Mouse (Mus musculus) left cerebral cortex, adult 9 months (tissue): ENCODE measurements around the gene Glce.

Experiments used
- DNase-seq, 2 experiments: peaks; one replicate each; pipeline ENCODE4 v3.0.0; 2022; ENCODE audit warnings: low spot score in 2 of 2

Gene Glce

DNA sequence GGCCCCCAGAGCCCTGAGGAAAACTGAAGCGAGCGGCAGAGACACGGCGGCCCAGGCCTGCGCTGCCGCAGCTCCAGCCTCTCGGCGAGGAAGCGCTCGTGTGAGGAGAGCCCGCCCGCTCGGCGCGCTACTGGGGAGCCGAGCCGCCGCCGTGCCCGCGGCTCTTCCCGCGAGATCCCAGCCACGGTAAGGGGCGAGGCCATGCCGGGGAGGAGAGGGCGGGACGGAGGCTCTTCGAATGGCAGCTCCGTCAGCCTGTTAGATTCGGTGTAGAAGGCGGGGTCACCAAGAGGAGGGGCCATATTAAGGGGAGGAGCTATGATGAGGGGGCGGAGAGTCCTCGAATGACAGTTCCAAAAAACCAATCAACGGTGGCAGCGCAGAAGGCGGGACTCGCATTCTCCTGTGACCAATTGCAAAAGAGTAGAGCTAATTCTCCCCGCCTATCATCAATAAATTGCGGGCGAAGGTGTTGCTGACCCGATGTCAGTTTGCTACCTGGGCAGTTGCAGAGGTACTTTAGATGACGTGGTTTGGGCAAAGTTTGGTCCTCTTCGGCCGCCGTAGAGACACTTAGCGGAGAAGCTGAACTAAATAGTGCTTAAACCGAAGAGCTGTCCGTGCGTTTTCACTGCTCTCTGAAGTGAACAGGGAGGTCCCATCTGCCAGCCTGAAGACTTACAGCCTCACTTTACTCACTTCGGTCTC is at the start of gene Glce:
Gene Glce, minus strand, starts transcription at position 148 of the 708 bp plus-strand sequence.
- peak; percentile 97 to 99 for DNase-seq

DNA sequence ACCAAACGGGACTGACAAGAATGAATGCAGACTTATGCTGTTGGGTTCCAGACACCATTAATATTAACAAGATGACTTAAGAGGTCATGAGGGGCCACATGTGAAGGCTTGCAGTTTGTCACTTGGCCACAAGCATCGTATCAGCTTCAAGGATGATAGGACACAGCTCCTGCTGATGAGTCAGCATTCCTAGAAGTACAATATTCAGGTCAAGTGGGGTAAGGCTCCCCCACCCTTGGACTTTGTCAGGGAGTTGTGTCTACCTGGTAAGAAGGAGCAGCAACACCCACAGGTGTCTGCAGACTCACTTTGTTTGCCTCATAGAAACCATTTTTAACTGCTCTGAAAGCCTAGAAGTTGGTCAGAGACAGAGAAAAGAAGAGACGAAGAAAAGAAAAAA is 49.8 kb upstream of the Glce start:
- no peak for DNase-seq

DNA sequence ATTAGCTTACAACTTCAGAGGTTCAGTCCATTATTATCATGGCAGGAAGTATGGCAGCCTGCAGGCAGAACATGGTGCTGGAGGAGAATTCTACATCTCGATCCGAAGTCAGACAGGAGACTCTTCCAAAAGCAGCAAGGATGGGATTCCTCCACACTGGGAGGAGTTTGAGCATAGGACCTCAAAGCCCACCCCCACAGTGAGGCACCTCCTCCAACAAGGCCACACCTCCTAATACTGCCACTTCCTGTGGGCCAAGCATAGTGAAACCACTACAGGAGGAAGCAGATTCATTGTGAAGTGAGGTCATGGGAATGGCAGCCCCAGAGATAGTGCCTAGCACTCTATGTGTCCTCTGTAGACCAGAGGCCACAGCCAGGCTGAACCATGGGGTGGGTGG is 48.5 kb upstream of the Glce start:
- no peak for DNase-seq

DNA sequence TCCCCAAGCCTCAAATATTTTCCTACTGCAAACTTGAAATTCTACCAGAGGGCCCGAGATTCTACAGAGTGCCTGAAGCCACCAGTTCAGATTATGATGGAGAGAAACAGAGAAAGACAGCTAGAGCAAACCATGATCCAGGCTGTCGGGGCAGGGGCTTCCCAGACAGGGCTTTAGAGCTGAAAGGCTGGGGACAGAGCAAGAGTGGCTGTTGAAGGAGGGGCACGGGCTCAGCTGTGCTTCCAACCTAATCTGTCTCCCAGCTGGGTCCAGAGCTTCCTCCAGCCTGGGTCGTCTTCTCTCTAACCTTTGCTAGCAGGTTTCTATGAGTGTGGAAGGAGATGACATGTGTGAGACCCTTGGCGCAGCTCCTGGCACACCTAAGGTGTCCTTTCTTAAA is 44.2 kb upstream of the Glce start:
- no peak for DNase-seq

DNA sequence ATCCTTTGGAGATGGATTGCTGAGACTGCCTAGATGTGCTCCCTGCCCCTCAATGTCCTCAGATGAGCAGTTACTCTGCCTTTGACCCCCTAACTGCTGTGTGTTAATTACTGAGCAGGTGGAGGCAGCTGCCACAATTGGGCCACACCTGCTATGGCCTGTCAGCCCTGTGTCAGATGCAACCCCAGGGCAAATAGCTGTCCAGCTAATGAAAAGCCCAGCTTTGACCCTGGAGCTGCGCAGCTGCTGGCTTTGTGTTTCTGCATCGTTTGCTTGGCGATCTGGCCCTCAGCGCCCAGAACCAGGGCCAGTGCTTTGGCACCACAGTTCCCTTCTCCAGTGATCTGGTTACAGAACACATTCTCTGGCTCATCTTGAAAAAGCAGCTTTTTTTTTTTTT is 43.7 kb upstream of the Glce start:
- no peak for DNase-seq

DNA sequence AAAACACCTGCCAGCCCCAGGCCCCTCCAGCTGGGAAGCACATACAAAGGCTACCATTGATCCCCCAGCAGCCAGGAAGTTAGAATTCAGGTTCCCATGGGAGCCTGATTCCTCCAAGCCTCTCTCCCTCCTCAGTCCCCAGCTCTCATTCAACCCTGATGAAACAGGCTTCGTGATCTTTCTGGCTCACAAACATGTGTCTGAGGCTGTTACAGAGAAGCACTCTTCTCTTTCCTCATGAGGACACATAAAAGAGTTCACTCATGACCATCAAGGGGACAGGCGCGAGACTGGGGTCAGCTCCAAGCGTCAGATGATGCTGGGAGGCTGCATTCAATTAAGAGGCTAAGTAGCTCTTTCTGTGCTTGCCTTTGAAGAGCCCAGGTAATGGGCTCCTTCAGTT is 40.4 kb upstream of the Glce start:
- DNase-seq: no peak

DNA sequence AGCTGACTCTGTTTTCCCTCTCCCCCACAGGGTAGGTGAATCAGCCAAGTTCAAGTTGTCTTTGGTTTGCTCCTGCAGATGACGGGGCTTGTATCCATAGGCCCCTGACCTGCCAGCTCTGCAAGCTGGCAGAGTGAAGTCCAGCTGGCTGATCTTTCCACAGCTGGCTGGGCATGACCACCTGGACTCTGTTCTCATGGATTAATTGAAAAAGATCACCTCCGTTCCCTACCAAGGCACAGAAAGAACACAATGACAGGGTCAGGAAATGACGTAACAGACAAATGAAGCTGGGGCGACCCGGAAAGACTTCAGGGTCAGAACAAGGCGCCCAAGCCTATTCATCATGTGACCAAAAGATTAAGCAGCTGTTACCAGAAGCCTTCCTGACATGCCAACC is 38.3 kb upstream of the Glce start:
- no peak for DNase-seq

DNA sequence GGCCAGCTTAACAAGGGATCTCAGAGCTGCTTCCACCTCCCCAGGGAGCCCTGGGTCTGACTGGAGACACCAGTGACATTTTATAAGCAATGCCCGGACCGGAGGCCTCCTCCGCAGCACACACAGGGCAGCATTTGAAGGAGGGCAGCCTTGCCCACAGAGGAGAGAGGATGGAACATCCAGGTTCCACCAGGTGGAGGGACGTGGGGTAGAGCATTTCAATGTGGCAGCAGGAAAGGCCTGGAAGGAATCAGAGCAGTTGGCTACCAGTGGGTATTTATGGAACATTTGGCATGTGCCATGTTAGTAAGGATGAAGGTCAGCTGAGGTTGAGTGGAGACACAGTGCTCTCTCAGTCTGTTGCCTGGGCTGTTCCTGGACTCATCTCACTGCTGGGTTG is 36.3 kb upstream of the Glce start:
- no peak for DNase-seq

DNA sequence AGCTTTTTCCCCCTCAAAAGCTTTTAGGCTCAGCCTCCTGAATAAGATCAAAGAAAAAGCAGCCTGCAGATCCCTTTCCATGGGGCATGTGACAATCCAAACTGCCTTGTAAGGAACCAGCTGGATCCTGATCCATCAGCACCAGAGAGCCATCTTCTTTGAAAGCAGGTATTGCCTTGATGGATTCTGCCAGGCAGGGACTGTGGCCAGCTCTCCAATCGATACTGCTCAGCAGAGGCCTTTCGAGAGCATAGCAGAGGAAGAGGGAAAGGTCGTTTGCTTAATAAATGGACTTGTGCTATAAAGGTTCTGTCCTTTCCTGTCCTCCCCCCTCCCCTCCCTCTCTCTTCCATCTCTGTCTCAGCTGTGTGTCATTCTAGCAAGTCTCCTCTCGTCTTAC is 33.4 kb upstream of the Glce start:
- DNase-seq: no peak

DNA sequence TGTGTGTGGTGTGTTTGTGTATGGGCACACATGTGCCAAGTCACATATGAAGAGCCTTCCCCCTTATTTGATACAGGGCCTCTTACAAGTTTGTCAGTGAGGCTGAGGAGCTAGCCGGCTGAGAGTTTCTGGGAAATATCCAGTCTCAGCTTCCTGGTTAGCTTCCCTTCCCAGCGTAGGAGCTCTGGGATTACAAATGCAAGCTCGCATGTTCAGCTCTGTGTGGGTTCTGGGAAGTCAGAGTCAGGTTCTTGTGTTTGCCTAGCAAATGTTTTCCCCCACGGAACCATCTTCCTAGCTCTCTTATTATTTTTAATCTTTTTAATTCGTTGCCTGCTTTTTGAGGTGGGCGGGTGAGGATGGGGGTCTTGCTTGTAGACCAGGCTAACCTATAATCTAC is 32.9 kb upstream of the Glce start:
- peak in 1 of 2 experiments; percentile 26 for DNase-seq

DNA sequence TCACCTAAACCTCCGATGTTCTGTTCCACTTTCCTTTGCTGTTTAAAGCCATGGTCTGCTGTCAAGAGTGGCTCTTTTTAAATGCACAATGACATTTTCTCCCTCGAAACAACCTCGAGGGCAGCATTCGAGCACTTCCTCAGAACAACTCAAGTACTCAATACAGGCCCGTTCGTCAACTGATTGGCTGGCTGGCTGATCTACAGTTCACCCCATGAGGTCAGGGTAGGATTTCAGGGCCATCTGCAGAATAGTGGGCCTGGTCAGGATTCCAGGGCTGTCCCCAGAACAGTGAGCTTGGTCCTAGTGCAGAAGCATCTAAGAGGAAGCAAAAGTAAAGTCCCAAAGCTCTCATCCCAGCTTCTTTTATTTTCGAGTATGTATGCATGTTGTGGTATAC is 32.5 kb upstream of the Glce start:
- no peak for DNase-seq

DNA sequence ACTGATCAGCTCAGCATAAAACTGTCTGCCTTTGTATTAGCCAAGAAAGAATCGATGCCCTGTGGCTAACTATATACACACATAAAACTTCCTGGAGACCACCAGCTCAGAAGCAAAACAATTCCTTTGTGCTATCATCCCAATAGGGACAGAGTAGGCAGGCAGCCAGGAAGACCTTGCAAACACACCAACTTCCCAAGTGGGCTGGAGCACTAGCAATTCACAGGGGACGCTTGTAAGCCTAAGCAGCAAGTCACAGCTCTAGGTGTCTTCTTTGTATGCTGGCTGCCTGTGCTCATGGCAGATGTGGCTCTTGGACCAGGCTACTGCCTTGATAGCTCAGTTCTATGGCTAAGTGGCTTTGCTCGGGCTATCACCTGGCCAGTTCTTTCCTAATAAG is 32.1 kb upstream of the Glce start:
- no peak for DNase-seq

DNA sequence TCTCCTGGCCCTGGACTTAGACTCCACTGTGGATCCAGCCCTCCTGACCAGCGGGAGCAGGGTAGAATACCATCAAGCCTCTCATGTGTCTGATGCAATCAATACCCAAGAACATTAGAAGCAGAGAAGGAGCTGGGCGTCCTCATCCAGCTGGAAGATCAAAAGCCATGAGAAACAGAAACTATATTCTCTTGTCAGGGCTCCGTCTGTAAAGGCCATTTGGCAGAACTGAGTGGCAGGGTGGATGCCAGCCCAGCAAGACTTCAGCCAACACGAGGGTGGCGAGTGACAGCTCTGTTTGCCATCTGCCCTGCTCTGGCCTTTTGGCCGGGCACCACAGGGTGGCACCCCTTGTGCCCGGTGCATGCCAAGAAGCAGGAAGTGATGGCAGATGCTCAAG is 30.8 kb upstream of the Glce start:
- no peak for DNase-seq

DNA sequence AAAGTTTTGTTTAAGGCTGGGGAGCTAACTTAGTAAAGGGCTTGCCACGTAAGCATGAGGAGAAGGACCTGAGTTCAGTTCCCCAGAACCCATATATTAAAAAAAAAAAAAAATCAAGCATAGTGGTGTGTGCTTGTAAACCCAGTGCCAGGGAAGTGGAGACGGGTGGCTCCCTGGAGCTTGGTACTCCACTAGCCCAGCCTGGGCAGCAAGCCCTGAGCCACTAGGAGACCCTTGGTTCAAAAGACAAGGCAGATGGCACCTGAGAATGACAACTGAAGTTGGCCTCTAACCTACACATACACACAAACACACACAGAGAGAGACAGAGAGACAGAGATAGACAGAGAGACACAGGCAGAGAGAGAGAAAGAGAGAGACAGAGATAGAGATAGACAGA is 30.1 kb upstream of the Glce start:
- no peak for DNase-seq

DNA sequence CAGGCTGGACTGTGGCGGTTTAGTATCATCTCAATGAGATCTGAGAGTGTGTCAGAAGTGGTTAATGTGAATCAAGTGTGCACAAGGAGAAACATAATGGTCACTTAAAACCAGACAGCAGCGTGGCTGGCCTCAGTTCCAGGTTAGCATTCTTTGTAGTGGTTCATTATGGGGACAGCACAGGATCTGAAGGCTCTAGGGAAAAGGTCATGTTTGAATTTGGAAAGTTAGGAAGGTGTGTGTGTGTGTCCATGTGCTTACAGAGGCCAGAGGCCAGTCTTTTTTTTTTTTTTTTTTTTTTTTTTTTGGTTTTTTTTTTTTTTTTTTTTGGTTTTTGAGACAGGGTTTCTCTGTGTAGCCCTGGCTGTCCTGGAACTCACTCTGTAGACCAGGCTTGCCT is 22.7 kb upstream of the Glce start:
- DNase-seq: no peak

DNA sequence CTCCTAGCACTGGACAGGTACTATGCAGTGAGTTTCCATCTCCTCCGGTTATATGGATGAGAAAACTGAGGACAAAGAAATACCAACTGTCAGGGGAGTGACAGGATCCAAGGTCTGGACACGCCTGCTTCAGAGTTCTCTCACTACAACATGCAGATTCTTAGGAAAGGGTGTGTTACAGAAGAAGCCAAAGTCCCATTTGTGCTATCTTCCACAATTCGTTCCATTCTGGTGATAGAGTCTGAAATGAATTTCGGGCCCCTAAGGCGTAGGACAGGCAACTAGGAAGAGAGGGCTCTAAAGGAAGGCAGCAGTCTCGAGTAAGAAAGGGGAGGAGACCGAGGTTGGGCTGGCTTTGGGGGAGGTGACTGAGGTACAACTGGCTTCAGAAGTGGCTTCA is 21.0 kb upstream of the Glce start:
- no peak for DNase-seq

DNA sequence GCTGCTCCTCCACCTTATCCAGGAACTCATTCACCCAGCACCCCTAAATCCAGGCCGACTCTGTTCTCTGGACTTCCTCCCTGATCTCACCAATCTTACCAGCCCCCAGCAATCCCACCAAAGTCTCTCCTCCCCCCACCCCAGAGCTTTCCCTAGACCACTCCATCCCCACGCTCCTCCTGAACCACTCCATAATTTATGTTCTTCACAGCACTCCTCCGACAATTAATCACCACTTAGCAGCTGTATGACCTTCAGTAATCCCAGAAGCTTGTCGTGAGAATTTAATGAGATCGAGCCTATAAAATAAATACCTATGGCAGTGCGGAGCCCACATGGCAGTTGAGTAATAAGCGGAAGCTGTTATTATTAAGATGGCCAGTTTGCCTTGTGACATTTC is 16.6 kb upstream of the Glce start:
- no peak for DNase-seq

DNA sequence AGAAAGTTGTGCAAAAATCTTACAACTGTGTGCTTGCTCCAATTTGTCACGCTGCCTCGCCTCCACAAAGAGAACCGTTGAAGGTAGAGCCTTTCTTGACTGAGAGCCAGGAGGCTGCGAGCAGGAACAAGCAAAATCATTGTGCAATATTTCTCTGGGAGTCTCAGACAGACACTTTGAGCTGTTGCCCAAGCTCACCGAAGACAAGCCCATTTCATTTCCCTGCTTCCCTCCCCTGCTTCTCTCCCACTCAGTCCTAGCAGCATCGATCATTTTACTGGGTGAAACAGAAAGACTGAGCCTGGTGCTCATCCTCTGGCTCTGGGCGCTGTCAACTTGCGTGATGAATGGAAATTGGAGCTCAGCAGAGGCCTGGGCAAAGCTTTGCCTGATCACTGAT is 14.8 kb upstream of the Glce start:
- peak; percentile 61 to 76 for DNase-seq

DNA sequence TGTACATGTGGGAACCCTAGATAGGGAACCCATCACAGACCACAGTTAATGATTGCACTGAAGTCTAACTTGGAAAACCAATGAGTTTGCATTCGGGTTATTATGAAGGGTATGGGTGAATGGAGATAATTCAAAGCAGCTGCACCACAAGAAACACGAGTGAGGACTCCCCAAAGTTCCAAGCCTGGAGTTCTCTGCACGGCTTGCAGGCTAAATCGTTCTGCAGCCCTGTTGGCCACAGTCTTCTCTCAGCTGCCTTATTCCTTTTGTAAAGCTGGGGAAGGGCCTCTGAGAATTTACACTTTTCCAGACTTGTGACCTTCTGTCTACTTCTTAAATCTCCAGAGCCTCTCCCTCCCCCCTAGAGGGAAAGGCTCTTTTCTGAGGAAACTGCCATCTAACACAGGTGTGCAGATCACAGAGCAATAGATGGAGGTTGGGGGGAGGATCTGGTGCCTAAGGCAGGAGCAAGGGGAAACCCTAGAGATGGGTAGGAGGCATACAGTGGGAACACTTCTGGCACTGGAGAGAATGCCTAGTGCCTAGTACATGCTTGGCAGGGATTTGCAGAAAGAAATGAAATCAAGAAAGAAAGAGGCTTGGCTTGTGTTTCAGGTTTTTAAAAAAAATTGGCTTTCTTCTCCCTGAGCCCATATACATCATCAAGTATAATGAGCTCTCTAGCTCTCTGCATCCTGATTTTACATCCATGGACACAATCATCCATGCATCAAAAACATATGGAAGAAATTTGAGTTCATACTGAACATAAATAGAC is 9.7 kb upstream of the Glce start:
- no peak for DNase-seq

DNA sequence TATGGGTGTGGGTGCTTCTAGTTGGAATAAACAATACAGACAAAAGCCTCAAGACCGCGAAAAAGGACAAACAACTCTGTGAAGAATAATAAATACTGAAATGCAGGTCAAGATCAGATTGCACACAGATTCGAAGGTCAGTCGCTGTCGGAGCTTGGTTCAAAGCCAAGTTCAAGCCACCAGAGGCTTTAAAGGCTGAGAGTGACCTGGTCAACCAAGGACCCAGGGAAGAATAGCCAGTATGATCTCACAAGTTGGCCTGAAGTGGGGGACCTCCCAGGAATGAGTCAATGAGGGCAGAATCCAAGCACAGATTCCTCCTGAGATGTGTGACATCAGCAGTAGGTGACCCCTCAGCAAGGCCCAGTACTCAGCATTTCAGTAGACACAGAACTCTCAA is 8.3 kb upstream of the Glce start:
- no peak for DNase-seq

DNA sequence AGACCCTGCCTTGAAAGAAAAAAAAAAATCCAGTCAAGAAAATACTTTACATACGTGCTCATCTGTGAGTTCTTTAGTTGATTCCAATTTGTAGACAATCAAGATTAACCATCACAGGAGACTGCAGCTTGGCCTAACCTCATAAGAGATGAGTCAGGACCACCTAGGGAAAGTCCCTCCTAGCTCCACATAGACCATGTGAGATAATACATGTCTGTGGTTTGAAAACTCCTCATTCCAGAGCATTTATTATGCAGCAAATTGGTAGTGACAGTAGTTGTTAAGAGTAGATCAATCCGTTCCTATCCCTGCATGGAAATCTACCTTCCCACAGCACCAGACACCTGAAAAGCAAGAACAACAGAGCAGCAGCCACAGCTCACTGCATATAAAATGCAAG is 5.6 kb upstream of the Glce start:
- DNase-seq: no peak

DNA sequence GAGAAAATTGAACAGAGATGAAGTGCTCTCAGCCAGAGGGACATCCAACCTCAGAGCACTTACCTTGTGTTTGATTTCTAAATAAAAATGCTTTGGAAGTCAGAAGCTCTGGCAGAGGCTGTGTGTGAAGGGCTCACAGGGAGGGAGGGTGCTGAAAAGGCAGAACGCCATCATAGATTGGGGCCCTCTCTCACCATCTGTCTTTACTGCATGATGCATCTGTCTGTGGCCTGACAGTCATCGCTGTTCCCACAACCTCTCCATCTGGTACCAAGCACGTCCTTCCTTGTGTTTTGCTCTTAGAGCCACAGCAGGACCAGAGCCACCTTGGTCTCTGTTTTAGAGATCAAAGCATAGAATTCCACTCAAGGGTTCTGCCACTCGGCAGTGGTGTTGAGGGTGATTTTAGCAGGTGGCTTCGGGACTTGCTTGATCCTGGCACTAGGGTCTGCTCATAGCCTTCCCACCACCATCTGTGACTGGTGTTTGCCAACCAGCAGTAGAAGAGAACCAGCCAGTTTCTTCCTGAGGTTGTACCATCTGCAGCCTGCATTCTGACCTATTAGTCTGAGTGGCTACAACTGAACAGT is 3.6 kb upstream of the Glce start:
- DNase-seq: no peak

DNA sequence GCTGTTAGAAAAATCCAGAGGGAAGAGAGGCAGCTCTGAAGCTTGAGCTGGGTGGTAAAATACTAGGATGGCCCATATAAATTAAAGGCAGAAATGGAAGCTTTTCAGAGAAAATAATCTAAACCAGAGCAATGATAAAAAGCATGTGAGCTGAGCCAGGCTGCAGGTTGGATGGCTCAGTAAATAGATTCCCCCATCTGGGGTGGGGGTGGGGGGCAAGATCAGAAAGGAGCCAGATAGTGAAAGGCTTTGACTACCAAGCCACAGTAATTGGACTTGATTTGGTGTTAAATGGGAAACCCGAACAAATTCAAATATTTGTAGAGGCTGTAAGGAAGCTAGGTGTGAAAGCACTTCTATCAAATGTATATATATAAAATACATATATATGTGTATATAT is 1.8 kb upstream of the Glce start:
- no peak for DNase-seq
